Mouse (Mus musculus): Measurements from ENCODE around the gene Tmem37. TPM values are rescaled to one million over a fixed set of nuclear protein-coding genes. Genes with fewer than 3 reads are reported as not detected.

Tmem37 gene
- polyA plus RNA-seq, 1 experiment from 2014 or later: 108 TPM

GRCm38 (mm10) chr1:120115671-120116081 lies 41.8 kb upstream of the Tmem37 start:
- ATAC-seq: no peak
- peaks cover 29% of the 10 kb centered on the region for H3K4me1 ChIP-seq (ENCODE audit: control insufficient read depth, insufficient read depth, low read length)
- no peaks in the 10 kb centered on the region for H3K27me3 ChIP-seq (replicated peaks; ENCODE audit: control insufficient read depth, insufficient read depth, low read length)
- 84% methylated on average over 9 of the region's 9 CpGs for WGBS
- H3K36me3 ChIP-seq (ENCODE audit: control insufficient read depth, insufficient read depth, low read length): peaks cover 25% of the 10 kb centered on the region
- no peak overlapping the region; the same call in 1 of the 2 replicates for H3K9ac ChIP-seq (ENCODE audit: low read depth, low read length)
- H3K27ac ChIP-seq (ENCODE audit: low read length): peak overlapping the region; percentile 16; the same call in 1 of the 2 replicates
- H3K4me3 ChIP-seq (ENCODE audit: low read length): no peak overlapping the region
- H3K9me3 ChIP-seq (ENCODE audit: control insufficient read depth, low read length): peaks cover 10% of the 10 kb centered on the region
- H3K4me2 ChIP-seq (ENCODE audit: low read depth, low read length): no peak overlapping the region

DNA sequence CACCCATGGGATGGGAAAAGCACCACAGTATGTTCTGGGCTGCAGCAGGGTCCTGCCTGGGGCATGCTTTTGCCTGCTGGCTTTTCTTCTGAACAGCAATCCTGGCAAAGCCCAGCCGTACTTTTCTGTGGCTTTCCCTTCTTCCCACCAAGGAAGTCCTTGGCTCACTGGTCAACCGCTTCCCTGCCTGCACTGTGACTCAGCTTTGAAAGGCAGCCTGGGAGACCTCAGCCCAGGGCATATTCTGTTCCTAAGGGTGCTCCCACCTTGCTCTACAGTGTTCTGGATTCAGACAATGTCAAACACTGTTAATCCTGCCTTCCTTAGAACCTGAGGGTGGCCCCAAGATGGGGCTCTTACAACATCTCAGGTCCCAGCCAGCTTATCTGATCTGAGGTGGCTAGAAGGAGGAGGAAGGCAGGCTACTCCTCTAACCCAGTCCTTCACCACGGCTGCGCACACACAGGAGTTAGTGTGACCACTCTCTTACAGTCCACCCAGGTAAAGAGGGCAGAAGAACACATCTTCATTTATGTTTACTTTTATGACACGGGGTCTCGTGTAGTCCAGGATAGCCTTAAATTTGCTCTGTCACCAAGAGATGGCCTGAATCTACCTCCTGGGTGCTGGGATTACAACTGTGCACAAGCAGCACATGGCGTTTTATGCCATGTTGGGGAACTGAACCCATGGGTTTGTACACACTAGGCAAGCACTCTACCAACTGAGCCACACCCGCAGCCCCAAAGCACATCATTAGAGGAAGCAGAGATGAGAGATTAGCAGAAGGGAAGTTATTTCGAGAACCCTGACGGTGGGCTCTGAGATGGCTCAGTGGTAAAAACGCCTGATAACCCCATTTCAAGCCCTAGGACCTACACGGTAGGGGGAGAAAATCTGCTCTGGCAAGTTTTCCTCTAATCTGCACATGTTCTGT lies 38.6 kb upstream of the Tmem37 start:
- no peak overlapping the region for H3K4me3 ChIP-seq (ENCODE audit: low read length)
- peaks cover 10% of the 10 kb centered on the region for H3K9me3 ChIP-seq (ENCODE audit: control insufficient read depth, low read length)
- H3K4me1 ChIP-seq (ENCODE audit: control insufficient read depth, insufficient read depth, low read length): peaks cover 11% of the 10 kb centered on the region
- no peak overlapping the region for H3K9ac ChIP-seq (ENCODE audit: low read depth, low read length)
- H3K27me3 ChIP-seq (replicated peaks; ENCODE audit: control insufficient read depth, insufficient read depth, low read length): no peaks in the 10 kb centered on the region
- no peak overlapping the region for H3K4me2 ChIP-seq (ENCODE audit: low read depth, low read length)
- ATAC-seq: peak; percentile 38
- H3K27ac ChIP-seq (ENCODE audit: low read length): no peak overlapping the region
- peaks cover 25% of the 10 kb centered on the region for H3K36me3 ChIP-seq (ENCODE audit: control insufficient read depth, insufficient read depth, low read length)
- WGBS: 83% methylated on average over 12 of the region's 12 CpGs

GRCm38 (mm10) chr1:120111766-120112165 lies 37.9 kb upstream of the Tmem37 start:
- no peak for ATAC-seq
- Histone ChIP-seq H3K9ac (ENCODE audit: low read depth, low read length) (no peak overlapping the region), H3K27me3 (replicated peaks; ENCODE audit: control insufficient read depth, insufficient read depth, low read length) (no peaks in the 10 kb centered on the region), H3K4me2 (ENCODE audit: low read depth, low read length) (no peak overlapping the region), H3K36me3 (ENCODE audit: control insufficient read depth, insufficient read depth, low read length) (peaks cover 25% of the 10 kb centered on the region), H3K27ac (ENCODE audit: low read length) (no peak overlapping the region), H3K9me3 (ENCODE audit: control insufficient read depth, low read length) (peaks cover 10% of the 10 kb centered on the region), H3K4me1 (ENCODE audit: control insufficient read depth, insufficient read depth, low read length) (peaks cover 3% of the 10 kb centered on the region; the same call in 1 of the 2 replicates), H3K4me3 (ENCODE audit: low read length) (no peak overlapping the region)
- WGBS: 84% methylated on average over 8 of the region's 8 CpGs

GRCm38 (mm10) chr1:120109741-120110432 lies 36.0 kb upstream of the Tmem37 start:
- Histone ChIP-seq H3K9me3 (ENCODE audit: control insufficient read depth, low read length) (peaks cover 8% of the 10 kb centered on the region), H3K36me3 (ENCODE audit: control insufficient read depth, insufficient read depth, low read length) (peaks cover 11% of the 10 kb centered on the region), H3K4me1 (ENCODE audit: control insufficient read depth, insufficient read depth, low read length) (0 out of 2 replicates have a peak, but pooled peaks cover 3% of the 10 kb centered on the region), H3K9ac (ENCODE audit: low read depth, low read length) (no peak overlapping the region), H3K4me2 (ENCODE audit: low read depth, low read length) (no peak overlapping the region), H3K27ac (ENCODE audit: low read length) (no peak overlapping the region), H3K27me3 (replicated peaks; ENCODE audit: control insufficient read depth, insufficient read depth, low read length) (no peaks in the 10 kb centered on the region), H3K4me3 (ENCODE audit: low read length) (no peak overlapping the region)
- 87% methylated on average over 19 of the region's 19 CpGs for WGBS
- no peak for ATAC-seq

DNA sequence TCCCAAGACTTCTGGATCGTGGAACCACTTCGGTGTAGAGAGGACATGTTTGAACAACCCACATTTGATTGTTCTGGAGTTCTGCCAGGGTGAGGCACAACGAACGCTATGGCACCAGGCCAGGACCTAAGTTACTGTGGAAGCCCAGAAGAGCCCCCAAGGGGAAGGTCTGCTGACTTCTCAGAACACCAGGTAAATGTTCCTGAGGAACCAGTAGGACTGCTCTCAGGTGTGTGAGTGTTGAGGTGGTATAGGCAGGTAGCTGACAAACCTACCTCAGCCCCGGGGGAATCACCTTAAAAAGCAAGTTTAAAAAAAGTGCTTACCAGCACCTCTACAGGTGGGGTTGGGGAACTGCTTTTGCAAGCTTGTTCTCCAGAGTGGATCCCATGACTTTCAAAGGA lies 31.7 kb upstream of the Tmem37 start:
- Histone ChIP-seq H3K27ac (ENCODE audit: low read length) (no peak overlapping the region), H3K9me3 (ENCODE audit: control insufficient read depth, low read length) (no peaks in the 10 kb centered on the region), H3K27me3 (replicated peaks; ENCODE audit: control insufficient read depth, insufficient read depth, low read length) (no peaks in the 10 kb centered on the region), H3K4me2 (ENCODE audit: low read depth, low read length) (no peak overlapping the region), H3K4me1 (ENCODE audit: control insufficient read depth, insufficient read depth, low read length) (no peaks in the 10 kb centered on the region), H3K36me3 (ENCODE audit: control insufficient read depth, insufficient read depth, low read length) (no peaks in the 10 kb centered on the region), H3K9ac (ENCODE audit: low read depth, low read length) (no peak overlapping the region), H3K4me3 (ENCODE audit: low read length) (no peak overlapping the region)
- peak; percentile 50; the same call in 1 of the 2 replicates for ATAC-seq
- WGBS: 60% methylated on average over 5 of the region's 5 CpGs

DNA sequence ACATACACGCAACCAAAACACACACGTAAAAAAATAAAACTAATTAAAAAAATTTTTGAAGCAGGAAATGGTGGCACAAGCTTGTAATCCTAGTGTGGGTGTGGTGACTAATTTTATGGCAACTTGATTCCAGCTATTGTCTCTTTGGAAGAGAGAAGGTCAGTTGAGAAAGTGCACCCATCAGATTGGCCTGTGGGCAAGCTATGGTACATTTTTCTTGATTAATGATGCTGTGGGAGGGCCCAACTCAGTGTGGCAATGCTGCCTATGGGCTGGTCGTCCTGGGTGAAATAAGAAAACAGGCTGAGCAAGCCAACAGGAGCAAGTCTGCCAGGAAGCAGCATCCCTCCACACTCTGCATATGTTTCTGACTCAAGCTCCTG lies 27.3 kb upstream of the Tmem37 start:
- no peaks in the 10 kb centered on the region for H3K9me3 ChIP-seq (ENCODE audit: control insufficient read depth, low read length)
- no peaks in the 10 kb centered on the region for H3K27me3 ChIP-seq (replicated peaks; ENCODE audit: control insufficient read depth, insufficient read depth, low read length)
- no peak for ATAC-seq
- WGBS: 89% methylated on average over 3 of the region's 3 CpGs
- H3K4me2 ChIP-seq (ENCODE audit: low read depth, low read length): no peak overlapping the region
- no peaks in the 10 kb centered on the region for H3K36me3 ChIP-seq (ENCODE audit: control insufficient read depth, insufficient read depth, low read length)
- H3K9ac ChIP-seq (ENCODE audit: low read depth, low read length): no peak overlapping the region
- no peak overlapping the region for H3K27ac ChIP-seq (ENCODE audit: low read length)
- H3K4me1 ChIP-seq (ENCODE audit: control insufficient read depth, insufficient read depth, low read length): no peaks in the 10 kb centered on the region
- H3K4me3 ChIP-seq (ENCODE audit: low read length): no peak overlapping the region

DNA sequence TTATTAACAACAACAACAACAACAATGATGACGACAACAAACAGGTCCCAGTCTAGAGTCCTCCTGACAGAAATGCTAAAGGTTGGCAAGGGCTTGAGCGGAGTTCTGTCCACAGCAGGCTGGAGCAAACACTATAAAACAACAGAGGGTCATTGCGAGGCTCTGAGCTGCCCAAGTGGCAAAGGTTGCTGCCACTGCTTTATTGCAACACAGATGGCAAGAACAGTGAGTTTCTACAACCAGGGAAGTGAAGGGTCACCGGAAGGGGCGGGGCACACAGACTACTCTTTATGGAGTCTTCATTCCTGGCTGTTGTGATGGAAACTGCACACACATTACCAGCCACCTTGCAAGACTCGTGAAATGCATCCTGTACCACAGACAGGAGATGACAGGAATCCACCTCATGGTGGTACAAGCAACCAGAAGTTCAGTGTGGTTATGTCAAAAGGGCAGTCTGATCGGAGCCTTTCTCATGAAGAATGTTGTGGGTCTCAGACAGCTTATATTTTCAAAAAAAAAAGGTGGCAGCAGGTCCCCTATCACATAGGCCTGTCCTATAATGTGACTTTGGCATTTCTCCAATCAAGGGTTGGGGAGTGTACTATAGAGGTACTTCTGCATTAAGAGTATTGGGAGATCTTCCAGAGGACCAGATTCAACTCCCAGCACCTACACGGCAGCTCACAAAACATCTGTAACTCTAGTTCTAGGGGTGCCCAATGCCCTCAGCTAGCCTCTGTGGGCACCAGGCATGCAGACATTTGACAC lies 26.8 kb upstream of the Tmem37 start:
- Histone ChIP-seq H3K4me2 (ENCODE audit: low read depth, low read length) (no peak overlapping the region), H3K27ac (ENCODE audit: low read length) (no peak overlapping the region), H3K36me3 (ENCODE audit: control insufficient read depth, insufficient read depth, low read length) (no peaks in the 10 kb centered on the region), H3K4me1 (ENCODE audit: control insufficient read depth, insufficient read depth, low read length) (no peaks in the 10 kb centered on the region), H3K4me3 (ENCODE audit: low read length) (no peak overlapping the region), H3K9me3 (ENCODE audit: control insufficient read depth, low read length) (no peaks in the 10 kb centered on the region), H3K27me3 (replicated peaks; ENCODE audit: control insufficient read depth, insufficient read depth, low read length) (no peaks in the 10 kb centered on the region), H3K9ac (ENCODE audit: low read depth, low read length) (no peak overlapping the region)
- peak; percentile 61; the same call in 1 of the 2 replicates for ATAC-seq
- 77% methylated on average over 8 of the region's 8 CpGs for WGBS

GRCm38 (mm10) chr1:120099483-120099882 lies 25.6 kb upstream of the Tmem37 start:
- Histone ChIP-seq H3K4me3 (ENCODE audit: low read length) (no peak overlapping the region), H3K4me1 (ENCODE audit: control insufficient read depth, insufficient read depth, low read length) (no peaks in the 10 kb centered on the region), H3K9me3 (ENCODE audit: control insufficient read depth, low read length) (no peaks in the 10 kb centered on the region), H3K9ac (ENCODE audit: low read depth, low read length) (no peak overlapping the region), H3K36me3 (ENCODE audit: control insufficient read depth, insufficient read depth, low read length) (no peaks in the 10 kb centered on the region), H3K27ac (ENCODE audit: low read length) (no peak overlapping the region), H3K27me3 (replicated peaks; ENCODE audit: control insufficient read depth, insufficient read depth, low read length) (no peaks in the 10 kb centered on the region), H3K4me2 (ENCODE audit: low read depth, low read length) (no peak overlapping the region)
- WGBS: 60% methylated on average over 6 of the region's 6 CpGs
- peak; percentile 32 for ATAC-seq

DNA sequence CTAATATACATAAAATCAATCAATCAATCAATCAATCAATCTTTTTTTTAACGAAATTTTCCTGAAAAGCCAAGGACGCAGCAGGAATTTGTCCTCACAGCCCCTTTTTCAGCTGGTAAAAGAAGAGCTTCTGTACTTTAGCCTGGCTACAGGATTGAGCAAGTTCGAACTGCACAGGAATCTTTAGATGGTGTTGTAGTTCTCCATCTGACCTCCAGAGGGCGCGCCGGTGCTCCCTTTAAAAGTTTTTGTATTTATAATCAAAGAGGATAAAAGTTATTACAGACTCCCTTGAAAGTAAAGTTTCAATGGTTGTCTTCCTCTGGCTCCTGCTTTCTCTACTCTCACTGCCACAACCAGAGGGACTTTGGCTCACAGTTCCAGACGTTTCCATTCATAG lies 24.5 kb upstream of the Tmem37 start:
- no peak overlapping the region for H3K9ac ChIP-seq (ENCODE audit: low read depth, low read length)
- H3K27ac ChIP-seq (ENCODE audit: low read length): no peak overlapping the region
- no peaks in the 10 kb centered on the region for H3K4me1 ChIP-seq (ENCODE audit: control insufficient read depth, insufficient read depth, low read length)
- no peaks in the 10 kb centered on the region for H3K9me3 ChIP-seq (ENCODE audit: control insufficient read depth, low read length)
- H3K36me3 ChIP-seq (ENCODE audit: control insufficient read depth, insufficient read depth, low read length): no peaks in the 10 kb centered on the region
- ATAC-seq: no peak
- no peaks in the 10 kb centered on the region for H3K27me3 ChIP-seq (replicated peaks; ENCODE audit: control insufficient read depth, insufficient read depth, low read length)
- 16% methylated on average over 7 of the region's 7 CpGs for WGBS
- no peak overlapping the region for H3K4me2 ChIP-seq (ENCODE audit: low read depth, low read length)
- no peak overlapping the region for H3K4me3 ChIP-seq (ENCODE audit: low read length)

Measured in intestine, embryonic 16.5 days (tissue).